Mouse (Mus musculus): Measurements from ENCODE around the gene Zbp1. TPM values are rescaled to one million over a fixed set of nuclear protein-coding genes. Genes with fewer than 3 reads are reported as not detected.

Gene Zbp1
- polyA plus RNA-seq, 1 experiment: 7.8 TPM

DNA sequence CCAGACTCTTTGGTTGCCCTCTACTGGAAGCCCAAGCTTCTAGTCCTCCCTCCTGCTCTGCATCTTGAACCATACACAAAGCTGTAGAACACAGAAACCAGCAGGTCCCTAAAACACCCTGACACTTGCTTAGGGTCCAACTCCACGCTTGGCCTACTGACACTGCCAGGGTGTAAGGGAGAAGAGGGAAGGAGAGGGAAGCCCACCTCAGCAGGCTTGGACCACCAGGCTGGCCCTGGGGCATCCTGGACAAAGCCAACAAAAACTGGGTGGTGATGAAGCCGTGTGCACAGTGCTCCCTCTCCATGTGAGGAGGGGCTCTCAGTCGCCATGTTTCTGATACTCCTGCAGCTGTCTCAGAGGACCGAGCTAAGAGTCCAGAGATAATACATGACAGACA is 38.7 kb downstream of the Zbp1 start:
- Histone ChIP-seq H3K27me3 (replicated peaks; ENCODE audit: control insufficient read depth, insufficient read depth, low read length) (no peaks in the 10 kb centered on the region), H3K4me3 (ENCODE audit: insufficient read depth, low read depth, low read length) (no peak overlapping the region), H3K36me3 (ENCODE audit: control insufficient read depth, insufficient read depth, low read length) (no peaks in the 10 kb centered on the region), H3K27ac (ENCODE audit: insufficient read depth, low read depth, low read length) (no peak overlapping the region), H3K4me1 (ENCODE audit: control insufficient read depth, insufficient read depth, low read length) (peaks cover 22% of the 10 kb centered on the region)
- no peak for TF ChIP-seq CTCF (conservative IDR thresholded peaks at IDR 0.05; ENCODE audit: insufficient read depth, insufficient read length, low read depth, low read length)
- no peak for TF ChIP-seq POLR2A (IDR thresholded peaks at IDR 0.05; ENCODE audit: low read depth, low read length)
- WGBS: 87% methylated on average over 4 of the region's 4 CpGs
- no peak for DNase-seq

DNA sequence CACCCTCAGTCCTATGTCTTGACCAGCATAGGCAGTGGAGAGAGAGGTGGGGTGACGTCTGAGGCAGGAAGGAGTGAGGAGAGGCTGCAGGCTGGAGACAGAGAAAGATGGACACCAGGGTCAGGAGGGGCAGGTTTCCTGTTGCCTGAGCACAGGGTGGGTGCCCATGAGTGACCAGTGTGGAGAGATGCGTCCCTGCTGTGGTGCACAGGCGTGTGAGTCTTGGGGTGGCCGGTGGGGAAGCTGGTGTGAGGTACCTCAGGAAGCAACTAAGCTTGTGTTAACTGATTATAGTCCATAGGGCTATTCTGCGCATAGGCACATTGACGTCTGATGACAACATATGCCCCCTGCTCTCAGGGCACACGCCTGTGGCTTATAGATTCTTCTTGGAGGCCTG is 39.7 kb downstream of the Zbp1 start:
- no peak for DNase-seq
- TF ChIP-seq POLR2A (IDR thresholded peaks at IDR 0.05; ENCODE audit: low read depth, low read length) (no peak), CTCF (conservative IDR thresholded peaks at IDR 0.05; ENCODE audit: insufficient read depth, insufficient read length, low read depth, low read length) (no peak)
- Histone ChIP-seq H3K27ac (ENCODE audit: insufficient read depth, low read depth, low read length) (no peak overlapping the region), H3K36me3 (ENCODE audit: control insufficient read depth, insufficient read depth, low read length) (no peaks in the 10 kb centered on the region), H3K27me3 (replicated peaks; ENCODE audit: control insufficient read depth, insufficient read depth, low read length) (no peaks in the 10 kb centered on the region), H3K4me1 (ENCODE audit: control insufficient read depth, insufficient read depth, low read length) (peaks cover 25% of the 10 kb centered on the region), H3K4me3 (ENCODE audit: insufficient read depth, low read depth, low read length) (no peak overlapping the region)
- 85% methylated on average over 7 of the region's 7 CpGs for WGBS

DNA sequence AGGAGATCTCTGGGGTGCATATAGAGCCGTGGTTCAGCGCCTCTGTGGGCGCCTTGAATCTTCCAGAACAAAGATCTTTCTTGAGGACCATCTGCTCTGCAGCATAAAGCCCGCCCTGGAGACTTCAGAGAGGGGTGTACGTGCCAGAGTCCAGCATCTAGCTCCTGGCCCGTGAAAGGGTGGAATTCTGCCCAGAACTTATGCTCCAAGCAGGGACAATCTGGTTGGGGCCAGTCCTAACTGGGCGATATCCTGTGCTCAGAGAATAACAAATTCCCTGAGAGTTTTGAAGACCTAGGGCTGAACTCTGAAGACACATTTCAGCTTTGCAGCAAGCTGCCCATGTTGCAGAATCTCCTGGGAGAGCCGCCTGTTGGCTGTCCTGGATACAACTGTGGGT is 40.8 kb downstream of the Zbp1 start:
- H3K36me3 ChIP-seq (ENCODE audit: control insufficient read depth, insufficient read depth, low read length): no peaks in the 10 kb centered on the region
- H3K4me1 ChIP-seq (ENCODE audit: control insufficient read depth, insufficient read depth, low read length): peaks cover 32% of the 10 kb centered on the region
- H3K4me3 ChIP-seq (ENCODE audit: insufficient read depth, low read depth, low read length): no peak overlapping the region
- peak overlapping the region; percentile 61; the same call in 1 of the 2 replicates for H3K27ac ChIP-seq (ENCODE audit: insufficient read depth, low read depth, low read length)
- peak; percentile 95 for DNase-seq
- TF ChIP-seq POLR2A (IDR thresholded peaks at IDR 0.05; ENCODE audit: low read depth, low read length): no peak
- TF ChIP-seq CTCF (conservative IDR thresholded peaks at IDR 0.05; ENCODE audit: insufficient read depth, insufficient read length, low read depth, low read length): no peak
- WGBS: 46% methylated on average over 8 of the region's 8 CpGs
- no peaks in the 10 kb centered on the region for H3K27me3 ChIP-seq (replicated peaks; ENCODE audit: control insufficient read depth, insufficient read depth, low read length)

DNA sequence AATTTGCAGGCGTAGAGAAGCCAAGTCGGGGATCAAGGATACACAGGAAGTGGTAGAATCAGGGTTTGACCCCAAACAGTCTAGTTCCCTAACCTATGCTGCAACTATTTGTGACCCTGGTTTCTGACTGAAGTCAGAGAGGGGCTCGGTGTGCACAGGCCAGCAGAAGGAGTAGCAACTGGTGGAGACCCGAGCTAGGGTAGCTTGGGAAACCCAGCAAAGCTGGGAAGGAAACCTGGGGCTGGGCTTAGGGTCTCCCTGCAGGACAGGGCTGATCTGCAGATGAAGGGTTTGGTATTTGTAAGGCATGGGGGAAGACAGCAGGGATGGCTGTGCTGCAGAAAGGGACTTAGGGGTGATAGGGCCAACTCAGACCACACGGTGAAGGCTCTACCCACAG is 41.2 kb downstream of the Zbp1 start:
- TF ChIP-seq CTCF (conservative IDR thresholded peaks at IDR 0.05; ENCODE audit: insufficient read depth, insufficient read length, low read depth, low read length): no peak
- no peak for DNase-seq
- Histone ChIP-seq H3K4me1 (ENCODE audit: control insufficient read depth, insufficient read depth, low read length) (peaks cover 36% of the 10 kb centered on the region), H3K27ac (ENCODE audit: insufficient read depth, low read depth, low read length) (peak overlapping the region; percentile 61; the same call in 1 of the 2 replicates), H3K4me3 (ENCODE audit: insufficient read depth, low read depth, low read length) (no peak overlapping the region), H3K36me3 (ENCODE audit: control insufficient read depth, insufficient read depth, low read length) (no peaks in the 10 kb centered on the region), H3K27me3 (replicated peaks; ENCODE audit: control insufficient read depth, insufficient read depth, low read length) (no peaks in the 10 kb centered on the region)
- WGBS: 63% methylated on average over 5 of the region's 5 CpGs

DNA sequence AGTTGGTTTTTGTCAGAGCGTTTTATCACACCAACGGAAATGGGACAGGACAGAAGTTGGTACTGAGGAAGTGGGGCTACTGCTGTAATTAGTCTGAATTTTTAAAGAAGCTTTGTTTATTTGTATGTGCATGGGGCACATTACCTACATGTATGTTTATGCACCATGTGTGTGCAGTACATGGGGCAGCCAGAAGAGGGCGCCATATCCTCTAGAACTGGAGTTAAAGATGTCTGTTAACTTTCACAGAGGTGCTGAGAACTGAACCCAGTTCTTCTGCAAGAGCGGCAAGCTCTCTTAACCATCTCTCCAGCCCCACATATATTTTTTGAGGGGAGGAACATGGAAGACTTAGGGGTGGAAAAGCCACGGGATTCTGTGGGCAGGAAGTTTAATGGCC is 43.0 kb downstream of the Zbp1 start:
- Histone ChIP-seq H3K27me3 (replicated peaks; ENCODE audit: control insufficient read depth, insufficient read depth, low read length) (no peaks in the 10 kb centered on the region), H3K36me3 (ENCODE audit: control insufficient read depth, insufficient read depth, low read length) (no peaks in the 10 kb centered on the region), H3K4me1 (ENCODE audit: control insufficient read depth, insufficient read depth, low read length) (peaks cover 40% of the 10 kb centered on the region), H3K27ac (ENCODE audit: insufficient read depth, low read depth, low read length) (no peak overlapping the region), H3K4me3 (ENCODE audit: insufficient read depth, low read depth, low read length) (no peak overlapping the region)
- no peak for DNase-seq
- TF ChIP-seq CTCF (conservative IDR thresholded peaks at IDR 0.05; ENCODE audit: insufficient read depth, insufficient read length, low read depth, low read length): peak; percentile 26; the same call in 1 of the 2 replicates
- TF ChIP-seq POLR2A (IDR thresholded peaks at IDR 0.05; ENCODE audit: low read depth, low read length): no peak
- WGBS: 93% methylated on average over 5 of the region's 5 CpGs

DNA sequence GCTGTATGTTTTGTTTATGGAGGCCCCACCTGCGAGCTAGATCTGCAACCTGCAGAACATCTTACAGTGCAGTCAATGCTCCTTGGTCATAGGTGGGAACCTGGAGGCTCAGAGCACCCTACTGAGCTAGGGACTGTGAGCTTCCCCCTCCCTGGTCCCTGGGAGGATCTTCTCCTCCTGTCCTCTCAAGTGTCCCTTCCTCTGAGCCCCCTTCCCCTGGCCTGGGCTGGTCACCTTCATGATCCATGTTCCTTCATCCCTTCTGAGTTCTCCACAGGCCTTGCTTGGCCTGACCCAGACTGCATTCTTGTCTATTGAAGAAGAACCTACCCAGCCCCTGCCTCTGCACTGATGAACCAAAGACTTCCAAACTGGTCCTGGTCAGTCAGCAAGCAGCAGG is 44.2 kb downstream of the Zbp1 start:
- peak overlapping the region; percentile 34; the same call in 1 of the 2 replicates for H3K27ac ChIP-seq (ENCODE audit: insufficient read depth, low read depth, low read length)
- no peaks in the 10 kb centered on the region for H3K27me3 ChIP-seq (replicated peaks; ENCODE audit: control insufficient read depth, insufficient read depth, low read length)
- no peak overlapping the region for H3K4me3 ChIP-seq (ENCODE audit: insufficient read depth, low read depth, low read length)
- no peak for TF ChIP-seq POLR2A (IDR thresholded peaks at IDR 0.05; ENCODE audit: low read depth, low read length)
- TF ChIP-seq CTCF (conservative IDR thresholded peaks at IDR 0.05; ENCODE audit: insufficient read depth, insufficient read length, low read depth, low read length): no peak
- no peaks in the 10 kb centered on the region for H3K36me3 ChIP-seq (ENCODE audit: control insufficient read depth, insufficient read depth, low read length)
- peak; percentile 4 for DNase-seq
- WGBS: 50% methylated on average over 1 of the region's 1 CpGs
- peaks cover 48% of the 10 kb centered on the region for H3K4me1 ChIP-seq (ENCODE audit: control insufficient read depth, insufficient read depth, low read length)

DNA sequence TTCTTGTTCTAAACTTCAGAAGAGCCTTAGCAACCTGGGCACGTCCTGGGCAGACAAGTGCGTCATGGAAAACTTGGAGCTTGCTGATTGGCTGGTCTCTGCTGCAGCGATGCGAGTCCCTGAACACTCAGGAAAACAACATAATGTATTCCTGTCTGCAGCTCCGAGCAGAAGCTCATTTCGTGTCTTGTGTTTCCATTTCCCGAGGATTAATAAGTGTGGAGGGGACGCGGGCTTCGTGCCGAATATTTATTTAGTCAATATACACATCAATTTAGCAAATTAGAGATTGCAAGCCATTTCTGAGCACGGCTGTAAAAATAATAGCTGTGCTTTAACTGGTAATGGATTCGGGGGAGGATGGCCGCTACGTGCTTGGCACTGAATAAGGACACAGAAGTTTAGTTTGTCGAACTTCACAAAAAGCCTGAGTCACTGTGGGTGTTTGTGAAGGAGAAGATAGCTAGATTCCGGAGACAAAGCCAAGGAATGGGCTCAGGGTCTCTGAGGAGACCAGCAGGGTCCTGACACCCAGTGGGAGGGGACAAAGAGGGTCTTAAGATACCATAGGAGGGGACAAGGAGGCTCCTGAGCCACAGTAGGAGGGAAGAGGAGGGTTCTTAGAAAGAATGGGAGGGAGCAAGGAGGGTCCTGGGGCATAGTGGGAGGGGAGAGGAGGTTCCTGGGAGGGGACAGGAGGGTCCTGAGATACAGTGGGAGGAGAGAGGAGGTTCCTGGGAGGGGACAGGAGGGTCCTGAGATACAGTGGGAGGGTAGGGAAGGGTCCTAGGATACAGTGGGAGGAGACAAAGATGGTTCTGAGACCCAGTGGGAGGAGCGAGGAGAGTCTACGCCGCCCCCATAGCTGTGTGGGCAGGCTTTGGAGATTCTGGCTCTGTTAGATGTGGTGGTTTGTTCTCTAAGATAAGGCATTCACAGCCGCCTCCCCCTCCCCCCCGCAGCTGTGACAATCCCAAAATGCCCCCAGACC is 44.9 kb downstream of the Zbp1 start:
- no peak overlapping the region for H3K4me3 ChIP-seq (ENCODE audit: insufficient read depth, low read depth, low read length)
- no peaks in the 10 kb centered on the region for H3K36me3 ChIP-seq (ENCODE audit: control insufficient read depth, insufficient read depth, low read length)
- peaks cover 45% of the 10 kb centered on the region for H3K4me1 ChIP-seq (ENCODE audit: control insufficient read depth, insufficient read depth, low read length)
- no peak for TF ChIP-seq CTCF (conservative IDR thresholded peaks at IDR 0.05; ENCODE audit: insufficient read depth, insufficient read length, low read depth, low read length)
- TF ChIP-seq POLR2A (IDR thresholded peaks at IDR 0.05; ENCODE audit: low read depth, low read length): no peak
- WGBS: 13% methylated on average over 22 of the region's 22 CpGs
- H3K27me3 ChIP-seq (replicated peaks; ENCODE audit: control insufficient read depth, insufficient read depth, low read length): no peaks in the 10 kb centered on the region
- peak overlapping the region; percentile 79 for H3K27ac ChIP-seq (ENCODE audit: insufficient read depth, low read depth, low read length)
- peak; percentile 87 for DNase-seq

All from kidney, adult 2 months (tissue).